9 mouse cellular contexts compared by ENCODE assay signal in the genomic region with DNA sequence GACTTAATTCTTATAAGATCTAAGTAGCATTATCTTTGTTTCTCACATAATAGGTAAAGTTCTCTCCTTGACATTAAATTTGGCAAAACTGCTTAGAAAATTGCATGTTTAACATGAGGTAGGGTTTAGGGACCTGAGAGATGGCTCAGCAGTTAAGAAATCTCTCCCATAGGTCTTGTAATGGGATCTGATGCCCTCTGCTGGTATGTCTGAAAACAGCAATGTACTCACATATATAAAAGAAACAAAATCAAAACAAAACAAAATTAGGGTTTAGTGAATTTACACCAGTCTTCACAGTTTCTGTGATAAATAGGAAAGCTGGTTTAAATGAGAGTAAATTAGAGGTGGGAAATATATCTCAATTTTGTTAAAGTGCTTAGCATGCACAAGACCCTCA. TPM values are rescaled to one million over a fixed set of nuclear protein-coding genes. Genes with fewer than 3 reads are reported as not detected.
DNase-seq lines count a peak whose midpoint lies in the region; ATAC-seq and TF ChIP-seq lines count a peak whose summit lies in the region.
"Had no signal": no experiment of that assay in that cellular context is flagged by ENCODE, and none has a peak within 500 bp of the region (broad histone marks: within the 10 kb centered on the region; RNA-seq: fewer than 3 reads in every experiment).

No protein-coding gene starts in this region.

- no peaks in the 10 kb centered on the region for H3K9me3 ChIP-seq in heart, postnatal 0 days (replicated peaks; ENCODE audit: control insufficient read depth, low read length)
- H3K9me3 ChIP-seq in heart, embryonic 12.5 days (replicated peaks), result no peaks in the 10 kb centered on the region
- no peaks in the 10 kb centered on the region for H3K9me3 ChIP-seq in liver, embryonic 14.5 days (ENCODE audit: control insufficient read depth, low read length)
- H3K9me3 ChIP-seq in forebrain, embryonic 15.5 days, result no peaks in the 10 kb centered on the region
- H3K9me3 ChIP-seq: embryonic facial prominence, embryonic 15.5 days had no signal

- peaks cover 10% of the 10 kb centered on the region for H3K4me1 ChIP-seq in heart, postnatal 0 days (ENCODE audit: control insufficient read depth, insufficient read depth)
- peaks cover 11% of the 10 kb centered on the region for H3K4me1 ChIP-seq in heart, embryonic 12.5 days (replicated peaks)
- H3K4me1 ChIP-seq in spleen, adult 2 months (ENCODE audit: control insufficient read depth, insufficient read depth, insufficient read length), result no peaks in the 10 kb centered on the region; the same call in 1 of the 2 replicates
- peaks cover 3 to 4% of the 10 kb centered on the region in 2 experiments; a peak in 3 of 4 replicates for H3K4me1 ChIP-seq in liver, embryonic 14.5 days (replicated peaks; ENCODE audit: control insufficient read depth in 2 of 2, insufficient read depth in 2 of 2, low read length in 1 of 2)
- peaks cover 13% of the 10 kb centered on the region for H3K4me1 ChIP-seq in forebrain, embryonic 15.5 days

- no peak overlapping the region for H3K27ac ChIP-seq in heart, postnatal 0 days (ENCODE audit: low read depth)
- no peak overlapping the region for H3K27ac ChIP-seq in heart, embryonic 12.5 days (ENCODE audit: poor library complexity, severe bottlenecking)
- no peak overlapping the region for H3K27ac ChIP-seq in spleen, adult 2 months (ENCODE audit: insufficient read depth, low read length)
- no peak overlapping the region for H3K27ac ChIP-seq in liver, embryonic 14.5 days
- H3K27ac ChIP-seq in forebrain, embryonic 15.5 days (replicated peaks), result no peak overlapping the region
- H3K27ac ChIP-seq: embryonic facial prominence, embryonic 15.5 days had no signal

- no peak for ATAC-seq in heart, postnatal 0 days (ENCODE audit: insufficient read depth, low read depth)
- no peak for ATAC-seq in heart, embryonic 12.5 days (ENCODE audit: insufficient number of reproducible peaks, low FRiP score)
- no peak for ATAC-seq in liver, embryonic 14.5 days (ENCODE audit: insufficient read depth)
- no peak for ATAC-seq in forebrain, embryonic 15.5 days (replicated peaks)

- TF ChIP-seq CTCF in heart, postnatal 0 days (IDR thresholded peaks at IDR 0.05; ENCODE audit: low read depth), result peak; percentile 66
- TF ChIP-seq CTCF in spleen, adult 2 months (IDR thresholded peaks at IDR 0.05; ENCODE audit: extremely low read depth, insufficient read depth, insufficient read length, insufficient replicate concordance), result no peak
- TF ChIP-seq CTCF in liver, embryonic 14.5 days (IDR thresholded peaks at IDR 0.05; ENCODE audit: low read depth), result peak; percentile 67

- H3K27me3 ChIP-seq in heart, postnatal 0 days (ENCODE audit: control insufficient read depth, insufficient read depth, low read length), result no peaks in the 10 kb centered on the region
- H3K27me3 ChIP-seq in heart, embryonic 12.5 days (replicated peaks), result no peaks in the 10 kb centered on the region
- no peaks in the 10 kb centered on the region for H3K27me3 ChIP-seq in spleen, adult 2 months (ENCODE audit: control insufficient read depth, insufficient read depth, low read length)
- no peaks in the 10 kb centered on the region for H3K27me3 ChIP-seq in liver, embryonic 14.5 days (ENCODE audit: control insufficient read depth, insufficient read depth, low read length)
- no peaks in the 10 kb centered on the region for H3K27me3 ChIP-seq in forebrain, embryonic 15.5 days
- H3K27me3 ChIP-seq: embryonic facial prominence, embryonic 15.5 days had no signal

- TF ChIP-seq POLR2A in spleen, adult 2 months (IDR thresholded peaks at IDR 0.05; ENCODE audit: low read depth, low read length), result no peak

- H3K4me2 ChIP-seq in heart, postnatal 0 days (ENCODE audit: low read depth, low read length), result no peak overlapping the region
- H3K4me2 ChIP-seq in heart, embryonic 12.5 days, result no peak overlapping the region
- no peak overlapping the region for H3K4me2 ChIP-seq in liver, embryonic 14.5 days (ENCODE audit: low read depth)
- no peak overlapping the region for H3K4me2 ChIP-seq in forebrain, embryonic 15.5 days (replicated peaks)
- H3K4me2 ChIP-seq: embryonic facial prominence, embryonic 15.5 days had no signal

- no peak overlapping the region for H3K4me3 ChIP-seq in heart, postnatal 0 days (ENCODE audit: low read depth, low read length)
- no peak overlapping the region for H3K4me3 ChIP-seq in heart, embryonic 12.5 days
- no peak overlapping the region for H3K4me3 ChIP-seq in spleen, adult 2 months (ENCODE audit: extremely low read depth, insufficient read depth, insufficient read length)
- H3K4me3 ChIP-seq in liver, embryonic 14.5 days (ENCODE audit: insufficient read depth in 1 of 2, low read depth in 2 of 2, low read length in 2 of 2), result no peak overlapping the region
- no peak overlapping the region for H3K4me3 ChIP-seq in forebrain, embryonic 15.5 days
- H3K4me3 ChIP-seq: embryonic facial prominence, embryonic 15.5 days had no signal

- TF ChIP-seq EP300 in heart, postnatal 0 days (IDR thresholded peaks at IDR 0.05; ENCODE audit: low read depth), result no peak
- no peak for TF ChIP-seq EP300 in liver, embryonic 14.5 days (IDR thresholded peaks at IDR 0.05; ENCODE audit: low read depth)

- no peak overlapping the region for H3K9ac ChIP-seq in heart, postnatal 0 days (replicated peaks; ENCODE audit: low read depth, low read length)
- no peak overlapping the region for H3K9ac ChIP-seq in heart, embryonic 12.5 days
- no peak overlapping the region for H3K9ac ChIP-seq in liver, embryonic 14.5 days (replicated peaks)
- no peak overlapping the region for H3K9ac ChIP-seq in forebrain, embryonic 15.5 days (replicated peaks)
- H3K9ac ChIP-seq: embryonic facial prominence, embryonic 15.5 days had no signal

- H3K36me3 ChIP-seq in heart, postnatal 0 days (replicated peaks; ENCODE audit: control insufficient read depth, insufficient read depth, low read length), result peaks cover 62% of the 10 kb centered on the region
- H3K36me3 ChIP-seq in heart, embryonic 12.5 days, result peaks cover 61% of the 10 kb centered on the region
- H3K36me3 ChIP-seq in spleen, adult 2 months (ENCODE audit: control insufficient read depth, insufficient read depth, low read length), result peaks cover 17% of the 10 kb centered on the region
- no peaks in the 10 kb centered on the region for H3K36me3 ChIP-seq in liver, embryonic 14.5 days (replicated peaks; ENCODE audit: control insufficient read depth, insufficient read depth, low read depth)
- peaks cover 51% of the 10 kb centered on the region for H3K36me3 ChIP-seq in forebrain, embryonic 15.5 days

- DNase-seq in heart, postnatal 0 days (ENCODE audit: low spot score), result peak; percentile 56
- peak; percentile 32 to 39 for DNase-seq in spleen, adult 2 months (ENCODE audit: low read depth in 1 of 2, low spot score in 2 of 2)
- DNase-seq in spleen, adult 12 weeks (ENCODE audit: low spot score), result no peak
- peak; percentile 32 for DNase-seq in c-Kit-positive CD71-negative TER-119-negative erythroid progenitor cells, embryonic 14.5 days (ENCODE audit: low read depth)
- peak; percentile 9 to 19 (median 18) for DNase-seq in liver, embryonic 14.5 days (ENCODE audit: low read depth in 3 of 3, low spot score in 3 of 3)
- no peak for DNase-seq in frontal cortex, postnatal 14 days (ENCODE audit: low spot score in 2 of 2)

RNA-seq across cellular contexts. Expression of a gene that starts 11.9 kb away (rescaled TPM):
- 245 and 266 TPM in 2 replicates for total RNA-seq in heart, postnatal 0 days (2014; rRNA removed; ENCODE audit: low replicate concordance)
- 66.4 and 79.3 TPM in 2 replicates for polyA plus RNA-seq in heart, postnatal 0 days (2015; fragmentation: Nextera tagmentation; extraction: Ambion mirVana)
- 124 and 141 TPM in 2 replicates for polyA plus RNA-seq in heart, embryonic 12.5 days (2016; fragmentation: Nextera tagmentation; extraction: Ambion mirVana)
- 98.5 and 101 TPM in 2 replicates for polyA plus RNA-seq in spleen, adult 2 months (2012; rRNA removed)
- polyA plus RNA-seq in liver, embryonic 14.5 days (2012; rRNA removed), result 11.5 and 21.1 TPM in 2 replicates
- 14.5 and 14.6 TPM in 2 replicates for polyA plus RNA-seq in liver, embryonic 14.5 days (2014; fragmentation: Nextera tagmentation; extraction: Ambion mirVana)
- polyA plus RNA-seq in forebrain, embryonic 15.5 days (2015; fragmentation: Nextera tagmentation; extraction: Ambion mirVana), result 224 and 227 TPM in 2 replicates

RNA-seq across cellular contexts. Expression of a gene that starts 42.1 kb away (rescaled TPM):
- 14.7 and 21.4 TPM in 2 replicates for total RNA-seq in heart, postnatal 0 days (2014; rRNA removed; ENCODE audit: low replicate concordance)
- polyA plus RNA-seq in heart, postnatal 0 days (2015; fragmentation: Nextera tagmentation; extraction: Ambion mirVana), result 22.8 and 23.0 TPM in 2 replicates
- polyA plus RNA-seq in heart, embryonic 12.5 days (2016; fragmentation: Nextera tagmentation; extraction: Ambion mirVana), result 42.8 and 43.3 TPM in 2 replicates
- 14.5 and 16.4 TPM in 2 replicates for polyA plus RNA-seq in spleen, adult 2 months (2012; rRNA removed)
- 11.2 and 13.5 TPM in 2 replicates for polyA plus RNA-seq in liver, embryonic 14.5 days (2012; rRNA removed)
- 17.6 and 20.5 TPM in 2 replicates for polyA plus RNA-seq in liver, embryonic 14.5 days (2014; fragmentation: Nextera tagmentation; extraction: Ambion mirVana)
- polyA plus RNA-seq in forebrain, embryonic 15.5 days (2015; fragmentation: Nextera tagmentation; extraction: Ambion mirVana), result 92.6 and 95.7 TPM in 2 replicates

Comparison
In these comparisons a context has a peak if more than half of its experiments do, and no peak if none do; other contexts are left out.
1. DNase-seq: peak in heart, postnatal 0 days (single experiment), spleen, adult 2 months (2 of 2), c-Kit-positive CD71-negative TER-119-negative erythroid progenitor cells, embryonic 14.5 days (single experiment) and liver, embryonic 14.5 days (3 of 3); none in spleen, adult 12 weeks (single experiment) and frontal cortex, postnatal 14 days (0 of 2).